12 mouse cellular contexts compared by ENCODE assay signal in genomic region chr9:37235951-37236737, GRCm38 (mm10). TPM values are rescaled to one million over a fixed set of nuclear protein-coding genes. Genes with fewer than 3 reads are reported as not detected.
DNase-seq lines count a peak whose midpoint lies in the region; ATAC-seq lines count a peak whose summit lies in the region.
"Had no signal": no experiment of that assay in that cellular context is flagged by ENCODE, and none has a peak within 500 bp of the region (broad histone marks: within the 10 kb centered on the region; RNA-seq: fewer than 3 reads in every experiment).

No protein-coding gene starts in this region.

- H3K9ac ChIP-seq in forebrain, embryonic 13.5 days, result no peak overlapping the region

- peak; percentile 17 to 36 for DNase-seq in cerebellum, postnatal 14 days
- no peak for DNase-seq in cerebellum, adult 11-12 months
- peak; percentile 19 for DNase-seq in urinary bladder, postnatal 25 days (ENCODE audit: low spot score)
- no peak for DNase-seq in urinary bladder, postnatal 10 days (ENCODE audit: low spot score)
- DNase-seq in layer of hippocampus, postnatal 14 days (ENCODE audit: low spot score in 2 of 2), result no peak
- no peak for DNase-seq in right cerebral cortex, postnatal 10 days (ENCODE audit: low spot score in 2 of 2)
- DNase-seq: B cell, adult 2 months; cerebellum, postnatal 10 days; gastrocnemius, postnatal 36 days; kidney, adult 8-10 months had no signal

- H3K27ac ChIP-seq in macrophage, result peak overlapping the region; percentile 91
- no peak overlapping the region for H3K27ac ChIP-seq in forebrain, embryonic 13.5 days

- 59% methylated on average over 3 of the region's 4 CpGs for WGBS in macrophage (ENCODE audit: missing documents)
- WGBS in forebrain, embryonic 13.5 days, result 76% methylated on average over 4 of the region's 4 CpGs

- peaks cover 87% of the 10 kb centered on the region for H3K36me3 ChIP-seq in macrophage (ENCODE audit: inconsistent target)
- no peaks in the 10 kb centered on the region for H3K36me3 ChIP-seq in forebrain, embryonic 13.5 days (ENCODE audit: poor library complexity, severe bottlenecking)

- H3K4me1 ChIP-seq in forebrain, embryonic 13.5 days, result no peaks in the 10 kb centered on the region

- H3K4me3 ChIP-seq in macrophage (ENCODE audit: inconsistent target), result no peak overlapping the region
- no peak overlapping the region for H3K4me3 ChIP-seq in forebrain, embryonic 13.5 days

- H3K79me2 ChIP-seq in macrophage (ENCODE audit: inconsistent target), result peaks cover 35% of the 10 kb centered on the region

- no peaks in the 10 kb centered on the region for H3K9me3 ChIP-seq in forebrain, embryonic 13.5 days (replicated peaks)

- no peak overlapping the region for H3K4me2 ChIP-seq in forebrain, embryonic 13.5 days

- no peak for ATAC-seq in forebrain, embryonic 13.5 days

- no peaks in the 10 kb centered on the region for H3K27me3 ChIP-seq in forebrain, embryonic 13.5 days

RNA-seq across cellular contexts. Expression of gene Slc37a2, which starts 19.4 kb away (rescaled TPM):
- 100 to 1,000 TPM in 14 of 26 experiments, 10 to 100 TPM in 12; 12.9 to 225 (median 103) TPM for total RNA-seq in macrophage (2018; cell fraction: chromatin; rRNA removed)
- total RNA-seq in macrophage (2018; cell fraction: cytosol; rRNA removed), result 100 to 1,000 TPM in 25 of 26 experiments, 10 to 100 TPM in 1; 88.2 to 231 (median 137) TPM
- 100 to 1,000 TPM in 24 of 26 experiments, 10 to 100 TPM in 2; 31.0 to 338 (median 177) TPM for total RNA-seq in macrophage (2018; cell fraction: nucleus; rRNA removed)
- polyA plus RNA-seq in macrophage (2018), result 136 to 253 TPM (median 157 TPM) in 3 replicates
- 1 to 10 TPM; 1.6 to 3.0 TPM for total RNA-seq in layer of hippocampus, postnatal 14 days (2021)
- polyA plus RNA-seq in forebrain, embryonic 13.5 days (2015; fragmentation: Nextera tagmentation; extraction: Ambion mirVana), result 0.99 and 1.2 TPM in 2 replicates

RNA-seq across cellular contexts. Expression of gene Tmem218, which starts 28.1 kb away (rescaled TPM):
- 1 to 10 TPM in 17 of 26 experiments, under 1 TPM in 5, not detected in 4; 0.25 to 5.9 (median 2.6) TPM for total RNA-seq in macrophage (2018; cell fraction: chromatin; rRNA removed)
- 1 to 10 TPM; 1.6 to 4.1 (median 3.3) TPM for total RNA-seq in macrophage (2018; cell fraction: cytosol; rRNA removed)
- 1 to 10 TPM in 21 of 26 experiments, under 1 TPM in 4, not detected in 1; 0.35 to 7.6 (median 2.4) TPM for total RNA-seq in macrophage (2018; cell fraction: nucleus; rRNA removed)
- polyA plus RNA-seq in macrophage (2018), result 2.8 to 3.0 TPM (median 2.8 TPM) in 3 replicates
- 10 to 100 TPM in 1 of 2 experiments, 1 to 10 TPM in 1; 9.6 to 10.2 TPM for total RNA-seq in layer of hippocampus, postnatal 14 days (2021)
- 12.6 and 13.0 TPM in 2 replicates for polyA plus RNA-seq in forebrain, embryonic 13.5 days (2015; fragmentation: Nextera tagmentation; extraction: Ambion mirVana)

Comparison
In these comparisons a context has a peak if more than half of its experiments do, and no peak if none do; other contexts are left out.
1. DNase-seq: peak in cerebellum, postnatal 14 days (2 of 2) and urinary bladder, postnatal 25 days (single experiment); none in cerebellum, adult 11-12 months (single experiment), urinary bladder, postnatal 10 days (single experiment), layer of hippocampus, postnatal 14 days (0 of 2) and right cerebral cortex, postnatal 10 days (0 of 2).
2. RNA of gene Slc37a2, which starts 19.4 kb away (polyA plus RNA-seq): 136 to 253 TPM in macrophage; 0.99 to 1.2 TPM in forebrain, embryonic 13.5 days; every median in the first group is over 10 times any median in the second.